Mouse (Mus musculus): ENCODE data around the gene Myrfl.

- TF ChIP-seq GATA1 (IDR thresholded peaks at IDR 0.05; ENCODE audit: low read length) (no peak), TAL1 (IDR thresholded peaks at IDR 0.05; ENCODE audit: low read length) (no peak)
Measured at GRCm38 (mm10) chr10:116760561-116760960, 136.2 kb downstream of the Myrfl start.
